Mouse (Mus musculus): ENCODE measurements around the gene Trp53. TPM values are rescaled to one million over a fixed set of nuclear protein-coding genes. Genes with fewer than 3 reads are reported as not detected.

Trp53 gene
- polyA plus RNA-seq, 1 experiment from 2014 or later: 250 TPM

DNA sequence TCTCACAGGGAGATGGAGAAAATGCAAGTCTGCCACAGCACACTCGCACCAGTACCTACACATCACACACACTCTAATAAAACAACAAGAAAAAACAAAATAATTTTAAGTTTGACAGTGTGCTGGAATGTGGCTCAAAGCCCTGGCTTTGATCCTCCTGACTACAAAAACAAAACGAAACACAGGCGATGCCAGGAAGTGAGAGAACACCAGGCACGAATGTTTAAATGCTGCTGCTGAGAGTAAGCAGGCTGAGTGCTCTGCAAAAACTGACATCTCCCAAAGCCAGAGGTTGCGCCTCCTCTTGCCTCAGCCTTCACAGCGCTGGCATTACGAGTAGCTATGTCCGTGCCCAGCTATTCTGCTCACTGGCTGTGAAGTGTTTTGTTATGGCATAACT is 15.0 kb upstream of the Trp53 start:
- no peak for DNase-seq (ENCODE audit: low spot score)
- H3K27me3 ChIP-seq (ENCODE audit: control insufficient read depth, insufficient read depth, low read length): no peaks in the 10 kb centered on the region
- H3K4me2 ChIP-seq (ENCODE audit: low read depth, severe bottlenecking): no peak overlapping the region
- no peak overlapping the region for H3K4me3 ChIP-seq (ENCODE audit: low read depth, low read length)
- no peak overlapping the region for H3K9ac ChIP-seq (ENCODE audit: low read length)
- H3K27ac ChIP-seq (replicated peaks; ENCODE audit: low read depth, low read length): no peak overlapping the region
- 55% methylated on average over 8 of the region's 8 CpGs for WGBS
- peaks cover 10% of the 10 kb centered on the region; the same call in 1 of the 2 replicates for H3K36me3 ChIP-seq (ENCODE audit: control insufficient read depth, insufficient read depth, low read length)
- no peak for ATAC-seq (ENCODE audit: insufficient number of reproducible peaks, low FRiP score, low TSS enrichment, low read depth)
- peaks cover 35% of the 10 kb centered on the region for H3K4me1 ChIP-seq (ENCODE audit: control insufficient read depth, insufficient read depth, low read length)
- H3K9me3 ChIP-seq (ENCODE audit: control insufficient read depth, low read length): no peaks in the 10 kb centered on the region

DNA sequence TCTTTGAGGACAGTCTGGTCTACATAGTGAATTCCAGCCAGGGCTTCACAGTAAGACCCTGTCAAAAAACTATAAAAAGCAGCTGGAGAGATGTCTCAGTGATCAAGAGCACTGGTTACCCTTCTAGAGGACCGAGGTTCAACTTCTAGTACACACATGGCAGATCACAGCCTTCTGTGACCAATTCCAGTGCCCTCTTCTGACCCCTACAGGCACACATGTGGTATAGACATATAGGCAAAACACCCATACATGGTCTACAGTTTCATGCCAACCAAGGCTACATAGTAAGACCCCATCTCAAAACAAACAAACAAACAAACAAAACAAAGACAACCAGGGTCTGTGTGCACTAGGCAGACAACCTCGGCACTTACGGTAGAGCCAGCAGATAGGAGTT is 4.9 kb upstream of the Trp53 start:
- Histone ChIP-seq H3K9me3 (ENCODE audit: control insufficient read depth, low read length) (no peaks in the 10 kb centered on the region), H3K4me3 (ENCODE audit: low read depth, low read length) (no peak overlapping the region), H3K9ac (ENCODE audit: low read length) (no peak overlapping the region), H3K27ac (replicated peaks; ENCODE audit: low read depth, low read length) (no peak overlapping the region), H3K4me1 (ENCODE audit: control insufficient read depth, insufficient read depth, low read length) (peaks cover 11% of the 10 kb centered on the region), H3K36me3 (ENCODE audit: control insufficient read depth, insufficient read depth, low read length) (peaks cover 6% of the 10 kb centered on the region; the same call in 1 of the 2 replicates), H3K27me3 (ENCODE audit: control insufficient read depth, insufficient read depth, low read length) (no peaks in the 10 kb centered on the region), H3K4me2 (ENCODE audit: low read depth, severe bottlenecking) (no peak overlapping the region)
- 65% methylated on average over 3 of the region's 3 CpGs for WGBS
- peak; percentile 54 for DNase-seq (ENCODE audit: low spot score)
- no peak for ATAC-seq (ENCODE audit: insufficient number of reproducible peaks, low FRiP score, low TSS enrichment, low read depth)

GRCm38 (mm10) chr11:69576307-69576706 is 3.9 kb upstream of the Trp53 start:
- Histone ChIP-seq H3K4me3 (ENCODE audit: low read depth, low read length) (no peak overlapping the region), H3K4me2 (ENCODE audit: low read depth, severe bottlenecking) (no peak overlapping the region), H3K36me3 (ENCODE audit: control insufficient read depth, insufficient read depth, low read length) (peaks cover 4% of the 10 kb centered on the region; the same call in 1 of the 2 replicates), H3K9ac (ENCODE audit: low read length) (no peak overlapping the region), H3K4me1 (ENCODE audit: control insufficient read depth, insufficient read depth, low read length) (peaks cover 11% of the 10 kb centered on the region), H3K9me3 (ENCODE audit: control insufficient read depth, low read length) (no peaks in the 10 kb centered on the region), H3K27me3 (ENCODE audit: control insufficient read depth, insufficient read depth, low read length) (no peaks in the 10 kb centered on the region), H3K27ac (replicated peaks; ENCODE audit: low read depth, low read length) (no peak overlapping the region)
- 75% methylated on average over 5 of the region's 5 CpGs for WGBS
- ATAC-seq (ENCODE audit: insufficient number of reproducible peaks, low FRiP score, low TSS enrichment, low read depth) (no peak), DNase-seq (ENCODE audit: low spot score) (no peak)

DNA sequence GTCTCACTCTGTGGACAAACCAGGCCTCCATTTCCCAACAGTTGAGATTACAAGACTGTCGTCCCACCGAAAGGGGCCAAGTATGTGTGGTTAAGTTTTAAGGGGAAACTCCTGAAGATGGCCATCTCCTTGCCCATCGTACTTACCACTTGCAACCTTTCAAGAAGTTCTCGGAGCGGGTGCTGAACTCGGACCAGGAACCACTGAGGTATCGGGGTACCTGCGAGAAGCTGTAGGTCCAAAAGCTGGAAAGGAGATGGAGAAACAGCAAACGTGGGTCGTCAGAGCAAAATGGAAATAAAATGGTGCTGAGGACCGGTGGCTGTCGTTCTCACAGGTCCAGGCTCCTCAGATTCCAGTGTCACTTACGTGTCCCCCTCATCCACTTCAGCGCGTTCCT is 1.9 kb upstream of the Trp53 start:
- Histone ChIP-seq H3K27ac (replicated peaks; ENCODE audit: low read depth, low read length) (no peak overlapping the region), H3K9me3 (ENCODE audit: control insufficient read depth, low read length) (no peaks in the 10 kb centered on the region), H3K36me3 (ENCODE audit: control insufficient read depth, insufficient read depth, low read length) (peaks cover 2% of the 10 kb centered on the region; the same call in 1 of the 2 replicates), H3K4me2 (ENCODE audit: low read depth, severe bottlenecking) (peak overlapping the region; percentile 66), H3K4me3 (ENCODE audit: low read depth, low read length) (peak overlapping the region; percentile 84), H3K9ac (ENCODE audit: low read length) (peak overlapping the region; percentile 81), H3K4me1 (ENCODE audit: control insufficient read depth, insufficient read depth, low read length) (peaks cover 16% of the 10 kb centered on the region), H3K27me3 (ENCODE audit: control insufficient read depth, insufficient read depth, low read length) (no peaks in the 10 kb centered on the region)
- DNase-seq (ENCODE audit: low spot score) (no peak), ATAC-seq (ENCODE audit: insufficient number of reproducible peaks, low FRiP score, low TSS enrichment, low read depth) (no peak)
- WGBS: 14% methylated on average over 15 of the region's 15 CpGs

DNA sequence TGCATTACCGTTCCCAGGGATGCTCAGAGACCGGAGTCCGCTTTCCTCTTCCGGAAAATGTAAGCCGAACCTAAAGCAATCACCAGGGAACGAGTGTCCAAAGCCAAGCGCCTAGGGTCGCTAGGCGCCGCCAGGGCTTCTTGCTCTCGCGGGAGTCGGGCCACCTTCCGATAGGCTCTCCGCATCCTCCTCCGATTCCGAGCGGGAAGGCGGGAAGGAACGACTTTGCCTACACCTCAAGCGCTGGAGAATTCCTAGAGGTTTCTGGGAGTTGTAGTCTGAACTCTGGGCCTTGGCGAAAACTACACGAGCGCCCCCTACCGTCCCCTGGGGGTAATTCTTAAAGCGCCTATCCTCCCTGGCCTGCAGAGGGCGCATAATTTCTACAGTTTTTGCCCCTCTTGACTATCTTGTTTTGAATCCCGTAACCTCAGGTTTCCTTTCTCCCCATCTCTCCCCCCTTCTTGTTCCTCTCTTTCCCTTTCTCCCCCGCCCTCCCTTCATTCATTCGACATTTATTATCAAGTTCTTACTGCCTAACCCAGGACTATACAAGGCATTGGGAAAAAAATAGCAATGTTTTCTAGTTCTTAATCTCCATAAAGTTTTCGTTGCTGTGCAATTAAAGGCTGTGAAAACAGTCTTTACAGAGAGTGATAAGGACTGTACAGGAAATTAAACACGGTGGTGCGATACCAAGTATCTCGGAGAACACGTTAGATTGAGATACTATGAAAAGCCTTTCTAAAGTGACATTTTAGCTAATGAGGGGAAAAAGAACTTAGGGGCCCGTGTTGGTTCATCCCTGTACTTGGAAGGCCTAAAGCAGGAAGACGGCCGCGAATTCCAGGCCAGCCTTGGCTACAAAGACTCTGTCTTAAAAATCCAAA is 786 bp upstream of the Trp53 start:
- peak; percentile 84 for ATAC-seq (ENCODE audit: insufficient number of reproducible peaks, low FRiP score, low TSS enrichment, low read depth)
- Histone ChIP-seq H3K4me3 (ENCODE audit: low read depth, low read length) (peak overlapping the region; percentile 84), H3K4me2 (ENCODE audit: low read depth, severe bottlenecking) (peak overlapping the region; percentile 66), H3K27ac (replicated peaks; ENCODE audit: low read depth, low read length) (peak overlapping the region; percentile 87), H3K36me3 (ENCODE audit: control insufficient read depth, insufficient read depth, low read length) (peaks cover 2% of the 10 kb centered on the region; the same call in 1 of the 2 replicates), H3K9me3 (ENCODE audit: control insufficient read depth, low read length) (no peaks in the 10 kb centered on the region), H3K9ac (ENCODE audit: low read length) (peak overlapping the region; percentile 85), H3K27me3 (ENCODE audit: control insufficient read depth, insufficient read depth, low read length) (no peaks in the 10 kb centered on the region), H3K4me1 (ENCODE audit: control insufficient read depth, insufficient read depth, low read length) (peaks cover 16% of the 10 kb centered on the region)
- WGBS: 4% methylated on average over 39 of the region's 39 CpGs
- peak; percentile 99 for DNase-seq (ENCODE audit: low spot score)

DNA sequence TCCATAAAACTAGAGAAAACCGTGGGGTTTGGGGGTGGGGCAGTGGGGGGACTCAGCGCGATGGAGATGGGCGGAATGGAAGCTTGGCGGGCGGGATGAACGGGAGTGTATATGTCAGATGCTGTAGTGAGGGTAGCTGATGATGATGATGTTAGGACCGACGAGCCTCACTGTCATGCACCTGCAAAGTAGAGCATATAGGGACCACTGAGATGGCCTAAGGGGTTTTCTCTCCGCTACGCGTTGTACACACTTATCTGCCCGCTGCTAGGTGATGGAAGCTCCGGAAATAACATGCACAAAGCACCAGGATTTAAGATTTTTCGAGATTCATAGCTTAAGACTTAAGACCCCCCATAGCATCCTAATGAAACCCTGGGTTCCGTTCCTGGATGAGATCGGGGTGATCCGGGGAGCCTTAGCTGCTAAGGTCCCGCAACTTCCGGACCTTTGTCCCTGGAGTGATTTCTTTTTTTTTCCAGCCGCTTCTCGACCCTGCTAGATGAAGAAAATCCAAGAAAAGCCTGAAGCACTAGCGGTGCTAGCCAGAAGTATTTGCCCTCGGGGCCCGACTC is 500 bp downstream of the Trp53 start:
- no peaks in the 10 kb centered on the region for H3K27me3 ChIP-seq (ENCODE audit: control insufficient read depth, insufficient read depth, low read length)
- peak overlapping the region; percentile 50 for H3K4me2 ChIP-seq (ENCODE audit: low read depth, severe bottlenecking)
- H3K36me3 ChIP-seq (ENCODE audit: control insufficient read depth, insufficient read depth, low read length): no peaks in the 10 kb centered on the region; the same call in 1 of the 2 replicates
- no peak for ATAC-seq (ENCODE audit: insufficient number of reproducible peaks, low FRiP score, low TSS enrichment, low read depth)
- peak overlapping the region; percentile 87 for H3K27ac ChIP-seq (replicated peaks; ENCODE audit: low read depth, low read length)
- under 1% methylated on average over 25 of the region's 25 CpGs for WGBS
- peak overlapping the region; percentile 85 for H3K9ac ChIP-seq (ENCODE audit: low read length)
- no peak for DNase-seq (ENCODE audit: low spot score)
- H3K9me3 ChIP-seq (ENCODE audit: control insufficient read depth, low read length): no peaks in the 10 kb centered on the region
- H3K4me1 ChIP-seq (ENCODE audit: control insufficient read depth, insufficient read depth, low read length): peaks cover 16% of the 10 kb centered on the region
- H3K4me3 ChIP-seq (ENCODE audit: low read depth, low read length): peak overlapping the region; percentile 84

DNA sequence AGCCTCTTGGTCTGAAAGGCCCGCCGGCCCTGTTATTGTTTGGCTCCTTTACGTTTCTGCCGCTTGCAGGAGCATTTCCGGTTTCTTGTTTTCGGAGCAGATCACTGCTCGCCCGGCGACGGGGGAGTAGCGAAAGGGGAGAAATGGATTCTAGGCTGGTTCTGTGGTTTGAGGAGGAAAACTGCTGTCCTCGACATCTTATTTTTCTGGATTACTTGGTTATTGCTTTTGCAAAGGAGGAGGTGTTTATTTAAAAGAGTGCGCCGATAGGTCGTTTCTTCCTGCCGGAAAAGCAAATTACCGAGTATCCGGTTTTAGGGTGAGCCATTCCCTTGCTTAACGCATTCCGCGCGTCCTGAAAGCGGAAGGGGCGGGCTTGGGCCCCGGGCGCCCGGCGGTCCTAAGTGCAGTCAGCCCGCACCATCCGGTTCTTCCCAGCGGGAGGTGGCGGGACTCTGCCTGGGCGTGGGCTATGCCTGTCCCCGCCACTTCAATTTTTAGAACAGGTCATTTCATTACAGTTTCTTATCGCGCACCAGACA is 1.1 kb downstream of the Trp53 start:
- Histone ChIP-seq H3K4me1 (ENCODE audit: control insufficient read depth, insufficient read depth, low read length) (peaks cover 16% of the 10 kb centered on the region), H3K27ac (replicated peaks; ENCODE audit: low read depth, low read length) (peak overlapping the region; percentile 87), H3K9ac (ENCODE audit: low read length) (peak overlapping the region; percentile 85), H3K4me3 (ENCODE audit: low read depth, low read length) (peak overlapping the region; percentile 84), H3K27me3 (ENCODE audit: control insufficient read depth, insufficient read depth, low read length) (no peaks in the 10 kb centered on the region), H3K4me2 (ENCODE audit: low read depth, severe bottlenecking) (peak overlapping the region; percentile 61), H3K36me3 (ENCODE audit: control insufficient read depth, insufficient read depth, low read length) (no peaks in the 10 kb centered on the region; the same call in 1 of the 2 replicates), H3K9me3 (ENCODE audit: control insufficient read depth, low read length) (no peaks in the 10 kb centered on the region)
- under 1% methylated on average over 36 of the region's 36 CpGs for WGBS
- ATAC-seq (ENCODE audit: insufficient number of reproducible peaks, low FRiP score, low TSS enrichment, low read depth): peak; percentile 78
- DNase-seq (ENCODE audit: low spot score): peak; percentile 92

GRCm38 (mm10) chr11:69581814-69582213 is 1.7 kb downstream of the Trp53 start:
- Histone ChIP-seq H3K9ac (ENCODE audit: low read length) (peak overlapping the region; percentile 55), H3K4me3 (ENCODE audit: low read depth, low read length) (peak overlapping the region; percentile 84), H3K36me3 (ENCODE audit: control insufficient read depth, insufficient read depth, low read length) (no peaks in the 10 kb centered on the region; the same call in 1 of the 2 replicates), H3K9me3 (ENCODE audit: control insufficient read depth, low read length) (no peaks in the 10 kb centered on the region), H3K4me1 (ENCODE audit: control insufficient read depth, insufficient read depth, low read length) (peaks cover 16% of the 10 kb centered on the region), H3K4me2 (ENCODE audit: low read depth, severe bottlenecking) (peak overlapping the region; percentile 61), H3K27ac (replicated peaks; ENCODE audit: low read depth, low read length) (peak overlapping the region; percentile 87), H3K27me3 (ENCODE audit: control insufficient read depth, insufficient read depth, low read length) (no peaks in the 10 kb centered on the region)
- DNase-seq (ENCODE audit: low spot score) (no peak), ATAC-seq (ENCODE audit: insufficient number of reproducible peaks, low FRiP score, low TSS enrichment, low read depth) (no peak)
- 2% methylated on average over 8 of the region's 8 CpGs for WGBS
